Mouse (Mus musculus) stomach, postnatal 0 days (tissue): ENCODE results near the gene Cd93. TPM values are rescaled to one million over a fixed set of nuclear protein-coding genes. Genes with fewer than 3 reads are reported as not detected.

Experiments used
- ATAC-seq: fragments of 200-750 bp; cut with Nextera tagmentation; 2 replicates; pipeline ENCODE4 v1.8.0; 2017; ENCODE audit not compliant: low FRiP score, low TSS enrichment
- DNase-seq: peaks from one replicate; pipeline ENCODE4 v3.0.0-alpha.2; 2016; ENCODE audit warnings: low spot score
- H3K27ac ChIP-seq: fragments of 300-500 bp; sonication (generic); replicated peaks from 2 replicates; pipeline ENCODE4 v1.5.1; 2014; ENCODE audit warnings: mild to moderate bottlenecking, control low read depth
- H3K27me3 ChIP-seq: fragments of 300-500 bp; sonication (generic); 2 replicates; pipeline ENCODE4 v1.6.1; 2014; ENCODE audit warnings: low read length; ENCODE audit not compliant: control insufficient read depth, insufficient read depth
- H3K36me3 ChIP-seq: fragments of 300-500 bp; sonication (generic); 2 replicates; pipeline ENCODE4 v1.6.1; 2014; ENCODE audit warnings: low read length, mixed read lengths; ENCODE audit not compliant: control insufficient read depth, insufficient read depth
- H3K4me1 ChIP-seq: fragments of 300-500 bp; sonication (generic); replicated peaks from 2 replicates; pipeline ENCODE4 v1.6.1; 2014; ENCODE audit warnings: antibody characterized with exemption; ENCODE audit not compliant: control insufficient read depth, insufficient read depth
- H3K4me2 ChIP-seq: fragments of 300-500 bp; sonication (generic); replicated peaks from 2 replicates; pipeline ENCODE4 v1.6.1; 2014; ENCODE audit warnings: low read depth, mild to moderate bottlenecking, control low read depth, moderate library complexity
- H3K4me3 ChIP-seq: fragments of 300-500 bp; sonication (generic); 2 replicates; pipeline ENCODE4 v1.5.1; 2014; ENCODE audit warnings: low read depth, low read length, control low read depth
- H3K9ac ChIP-seq: fragments of 300-500 bp; sonication (generic); 2 replicates; pipeline ENCODE4 v1.6.1; 2014; ENCODE audit warnings: mild to moderate bottlenecking, low read length, control low read depth, mixed read lengths
- H3K9me3 ChIP-seq: fragments of 300-500 bp; sonication (generic); 2 replicates; pipeline ENCODE4 v1.6.1; 2016; ENCODE audit warnings: low read length; ENCODE audit not compliant: control insufficient read depth
- CTCF ChIP-seq: IDR thresholded peaks from 2 replicates; pipeline ENCODE4 v1.5.1; 2016; ENCODE audit warnings: antibody characterized with exemption, low read depth, mild to moderate bottlenecking, moderate library complexity
- EP300 ChIP-seq: optimal IDR thresholded peaks from 2 replicates; pipeline ENCODE3; 2016; ENCODE audit warnings: antibody characterized with exemption
- WGBS: fragments of 180-500 bp; shearing (Covaris S2); extraction: QIAGEN DNeasy Blood & Tissue Kit; methylation state at CpG from one replicate; pipeline ENCODE4 v1.1.7; 2014; 5-methylcytosine and 5-hydroxymethylcytosine counted together
- polyA plus RNA-seq: library from polyadenylated mRNA; unstranded; fragments of >200 nt; fragmentation: Nextera tagmentation; extraction: Ambion mirVana; gene quantifications from 2 replicates; pipeline ENCODE4 v1.2.1, GENCODE M21; 2015

Gene Cd93
- polyA plus RNA-seq, 1 experiment from 2014 or later = 4.3 TPM

- H3K9ac ChIP-seq = no peak overlapping the region
- TF ChIP-seq EP300 (no peak), CTCF (no peak)
- H3K4me3 ChIP-seq = no peak overlapping the region
- no peak overlapping the region for H3K27ac ChIP-seq
- H3K9me3 ChIP-seq = no peaks in the 10 kb centered on the region
- no peaks in the 10 kb centered on the region for H3K27me3 ChIP-seq
- DNase-seq = no peak
- no peaks in the 10 kb centered on the region for H3K4me1 ChIP-seq
- WGBS = 64% methylated on average over 3 of the region's 3 CpGs
- no peaks in the 10 kb centered on the region for H3K36me3 ChIP-seq
- H3K4me2 ChIP-seq = no peak overlapping the region
- no peak for ATAC-seq
These were observed 14.8 kb downstream of the Cd93 start for GRCm38 (mm10) chr2:148428523-148428922.

- H3K27me3 ChIP-seq = no peaks in the 10 kb centered on the region
- no peaks in the 10 kb centered on the region for H3K9me3 ChIP-seq
- no peaks in the 10 kb centered on the region for H3K36me3 ChIP-seq
- ATAC-seq = no peak
- no peak overlapping the region for H3K4me3 ChIP-seq
- no peak for DNase-seq
- H3K4me2 ChIP-seq = no peak overlapping the region
- H3K9ac ChIP-seq = no peak overlapping the region
- TF ChIP-seq CTCF (no peak), EP300 (no peak)
- 71% methylated on average over 3 of the region's 3 CpGs for WGBS
- H3K4me1 ChIP-seq = no peaks in the 10 kb centered on the region
- H3K27ac ChIP-seq = no peak overlapping the region
These were observed 15.8 kb downstream of the Cd93 start for GRCm38 (mm10) chr2:148427553-148427952.

GRCm38 (mm10) chr2:148425709-148426382 is 17.5 kb downstream of the Cd93 start:
- Histone ChIP-seq H3K27ac (no peak overlapping the region), H3K4me3 (no peak overlapping the region), H3K36me3 (no peaks in the 10 kb centered on the region), H3K4me2 (no peak overlapping the region), H3K27me3 (no peaks in the 10 kb centered on the region), H3K4me1 (no peaks in the 10 kb centered on the region), H3K9me3 (no peaks in the 10 kb centered on the region), H3K9ac (no peak overlapping the region)
- DNase-seq = no peak
- TF ChIP-seq CTCF (no peak), EP300 (no peak)
- no peak for ATAC-seq
- 62% methylated on average over 5 of the region's 5 CpGs for WGBS

GRCm38 (mm10) chr2:148421706-148422105 is 21.7 kb downstream of the Cd93 start:
- Histone ChIP-seq H3K27me3 (no peaks in the 10 kb centered on the region), H3K9ac (no peak overlapping the region), H3K4me2 (no peak overlapping the region), H3K4me3 (no peak overlapping the region), H3K4me1 (no peaks in the 10 kb centered on the region), H3K36me3 (no peaks in the 10 kb centered on the region), H3K27ac (no peak overlapping the region), H3K9me3 (no peaks in the 10 kb centered on the region)
- DNase-seq (no peak), ATAC-seq (no peak)
- no peak for TF ChIP-seq EP300
- TF ChIP-seq CTCF = no peak
- 56% methylated on average over 1 of the region's 1 CpGs for WGBS

- H3K4me3 ChIP-seq = no peak overlapping the region
- no peaks in the 10 kb centered on the region for H3K4me1 ChIP-seq
- 38% methylated on average over 1 of the region's 1 CpGs for WGBS
- DNase-seq (no peak), ATAC-seq (no peak)
- TF ChIP-seq CTCF = no peak
- TF ChIP-seq EP300 = no peak
- H3K9ac ChIP-seq = no peak overlapping the region
- no peaks in the 10 kb centered on the region for H3K27me3 ChIP-seq
- H3K27ac ChIP-seq = no peak overlapping the region
- no peaks in the 10 kb centered on the region for H3K9me3 ChIP-seq
- no peaks in the 10 kb centered on the region for H3K36me3 ChIP-seq
- H3K4me2 ChIP-seq = no peak overlapping the region
These were observed 22.3 kb downstream of the Cd93 start for GRCm38 (mm10) chr2:148421112-148421511.

GRCm38 (mm10) chr2:148419776-148420175 is 23.6 kb downstream of the Cd93 start:
- WGBS = 33% methylated on average over 2 of the region's 2 CpGs
- ATAC-seq (no peak), DNase-seq (no peak)

More at GRCm38 (mm10) chr2:148419776-148420175, 23.6 kb downstream of the Cd93 start:
- H3K4me2 ChIP-seq = no peak overlapping the region
- TF ChIP-seq EP300 (no peak), CTCF (no peak)
- no peaks in the 10 kb centered on the region for H3K9me3 ChIP-seq
- no peak overlapping the region for H3K27ac ChIP-seq
- no peak overlapping the region for H3K4me3 ChIP-seq
- H3K4me1 ChIP-seq = no peaks in the 10 kb centered on the region
- no peaks in the 10 kb centered on the region for H3K36me3 ChIP-seq
- no peaks in the 10 kb centered on the region for H3K27me3 ChIP-seq
- no peak overlapping the region for H3K9ac ChIP-seq
